Mouse (Mus musculus): Measurements from ENCODE around the gene Faf1. TPM values are rescaled to one million over a fixed set of nuclear protein-coding genes. Genes with fewer than 3 reads are reported as not detected.

Gene Faf1
- polyA plus RNA-seq, 1 experiment from 2014 or later: 27.4 TPM

- 73% methylated on average over 1 of the region's 1 CpGs for WGBS
- H3K4me1 ChIP-seq: 0 out of 2 replicates have a peak, but pooled peaks cover 3% of the 10 kb centered on the region
- no peak for DNase-seq (ENCODE audit: low spot score)
Observed at GRCm38 (mm10) chr4:109815592-109815991, 139.2 kb downstream of the Faf1 start.

GRCm38 (mm10) chr4:109819455-109819854, 143.1 kb downstream of the Faf1 start:
- no peaks in the 10 kb centered on the region for H3K27me3 ChIP-seq (replicated peaks; ENCODE audit: low read depth, poor library complexity, severe bottlenecking)
- H3K27ac ChIP-seq (replicated peaks): no peak overlapping the region
- DNase-seq (ENCODE audit: low spot score): no peak
- no peaks in the 10 kb centered on the region for H3K9me3 ChIP-seq
- H3K4me1 ChIP-seq: 0 out of 2 replicates have a peak, but pooled peaks cover 3% of the 10 kb centered on the region
- H3K4me3 ChIP-seq: no peak overlapping the region
- no peaks in the 10 kb centered on the region for H3K36me3 ChIP-seq (replicated peaks)

More at GRCm38 (mm10) chr4:109815592-109815991, 139.2 kb downstream of the Faf1 start:
- Histone ChIP-seq H3K9me3 (no peaks in the 10 kb centered on the region), H3K27me3 (replicated peaks; ENCODE audit: low read depth, poor library complexity, severe bottlenecking) (no peaks in the 10 kb centered on the region), H3K4me3 (no peak overlapping the region), H3K27ac (replicated peaks) (no peak overlapping the region), H3K36me3 (replicated peaks) (no peaks in the 10 kb centered on the region)

- Histone ChIP-seq H3K36me3 (replicated peaks) (peaks cover 13% of the 10 kb centered on the region), H3K27me3 (replicated peaks; ENCODE audit: low read depth, poor library complexity, severe bottlenecking) (no peaks in the 10 kb centered on the region), H3K27ac (replicated peaks) (no peak overlapping the region), H3K4me3 (no peak overlapping the region), H3K9me3 (no peaks in the 10 kb centered on the region), H3K4me1 (no peaks in the 10 kb centered on the region)
- DNase-seq (ENCODE audit: low spot score): no peak
- 94% methylated on average over 3 of the region's 3 CpGs for WGBS
Observed at GRCm38 (mm10) chr4:109829800-109830199, 153.4 kb downstream of the Faf1 start.

GRCm38 (mm10) chr4:109857851-109858250, 181.5 kb downstream of the Faf1 start:
- Histone ChIP-seq H3K36me3 (replicated peaks) (peaks cover 5% of the 10 kb centered on the region), H3K4me1 (peaks cover 21% of the 10 kb centered on the region), H3K9me3 (no peaks in the 10 kb centered on the region), H3K27me3 (replicated peaks; ENCODE audit: low read depth, poor library complexity, severe bottlenecking) (no peaks in the 10 kb centered on the region; the same call in 1 of the 2 replicates), H3K27ac (replicated peaks) (no peak overlapping the region), H3K4me3 (no peak overlapping the region)
- 83% methylated on average over 3 of the region's 3 CpGs for WGBS
- no peak for DNase-seq (ENCODE audit: low spot score)

GRCm38 (mm10) chr4:109858571-109859392, 182.4 kb downstream of the Faf1 start:
- no peaks in the 10 kb centered on the region for H3K9me3 ChIP-seq
- H3K4me1 ChIP-seq: peaks cover 21% of the 10 kb centered on the region
- peaks cover 5% of the 10 kb centered on the region for H3K36me3 ChIP-seq (replicated peaks)
- no peak overlapping the region for H3K27ac ChIP-seq (replicated peaks)
- DNase-seq (ENCODE audit: low spot score): no peak
- no peak overlapping the region for H3K4me3 ChIP-seq
- 40% methylated on average over 8 of the region's 8 CpGs for WGBS
- H3K27me3 ChIP-seq (replicated peaks; ENCODE audit: low read depth, poor library complexity, severe bottlenecking): no peaks in the 10 kb centered on the region; the same call in 1 of the 2 replicates

- Histone ChIP-seq H3K27ac (replicated peaks) (no peak overlapping the region), H3K4me1 (peaks cover 21% of the 10 kb centered on the region), H3K36me3 (replicated peaks) (peaks cover 5% of the 10 kb centered on the region), H3K4me3 (no peak overlapping the region), H3K9me3 (no peaks in the 10 kb centered on the region), H3K27me3 (replicated peaks; ENCODE audit: low read depth, poor library complexity, severe bottlenecking) (no peaks in the 10 kb centered on the region; the same call in 1 of the 2 replicates)
- 50% methylated on average over 7 of the region's 7 CpGs for WGBS
- DNase-seq (ENCODE audit: low spot score): no peak
Observed at GRCm38 (mm10) chr4:109859401-109859800, 183.0 kb downstream of the Faf1 start.

- H3K4me3 ChIP-seq: no peak overlapping the region
- H3K27ac ChIP-seq (replicated peaks): no peak overlapping the region
- H3K36me3 ChIP-seq (replicated peaks): peaks cover 7% of the 10 kb centered on the region
- H3K27me3 ChIP-seq (replicated peaks; ENCODE audit: low read depth, poor library complexity, severe bottlenecking): no peaks in the 10 kb centered on the region; the same call in 1 of the 2 replicates
- no peak for DNase-seq (ENCODE audit: low spot score)
- peaks cover 21% of the 10 kb centered on the region for H3K4me1 ChIP-seq
- 61% methylated on average over 2 of the region's 2 CpGs for WGBS
- H3K9me3 ChIP-seq: no peaks in the 10 kb centered on the region
Observed at GRCm38 (mm10) chr4:109860256-109860655, 183.9 kb downstream of the Faf1 start.

- Histone ChIP-seq H3K4me3 (no peak overlapping the region), H3K27ac (replicated peaks) (no peak overlapping the region), H3K4me1 (peaks cover 21% of the 10 kb centered on the region), H3K36me3 (replicated peaks) (0 out of 2 replicates have a peak, but pooled peaks cover 3% of the 10 kb centered on the region), H3K9me3 (no peaks in the 10 kb centered on the region), H3K27me3 (replicated peaks; ENCODE audit: low read depth, poor library complexity, severe bottlenecking) (no peaks in the 10 kb centered on the region)
- WGBS: 78% methylated on average over 4 of the region's 4 CpGs
- DNase-seq (ENCODE audit: low spot score): no peak
Observed at GRCm38 (mm10) chr4:109862271-109862670, 185.9 kb downstream of the Faf1 start.

- no peak for DNase-seq (ENCODE audit: low spot score)
- Histone ChIP-seq H3K27me3 (replicated peaks; ENCODE audit: low read depth, poor library complexity, severe bottlenecking) (no peaks in the 10 kb centered on the region), H3K27ac (replicated peaks) (no peak overlapping the region), H3K4me3 (no peak overlapping the region), H3K36me3 (replicated peaks) (0 out of 2 replicates have a peak, but pooled peaks cover 3% of the 10 kb centered on the region), H3K4me1 (peaks cover 21% of the 10 kb centered on the region), H3K9me3 (no peaks in the 10 kb centered on the region)
- WGBS: 70% methylated on average over 3 of the region's 3 CpGs
Observed at GRCm38 (mm10) chr4:109863021-109863420, 186.6 kb downstream of the Faf1 start.

GRCm38 (mm10) chr4:109868897-109869484, 192.6 kb downstream of the Faf1 start:
- H3K9me3 ChIP-seq: no peaks in the 10 kb centered on the region
- 31% methylated on average over 3 of the region's 3 CpGs for WGBS
- H3K27ac ChIP-seq (replicated peaks): no peak overlapping the region
- peaks cover 11% of the 10 kb centered on the region for H3K4me1 ChIP-seq
- H3K4me3 ChIP-seq: no peak overlapping the region
- no peaks in the 10 kb centered on the region for H3K27me3 ChIP-seq (replicated peaks; ENCODE audit: low read depth, poor library complexity, severe bottlenecking)
- peaks cover 7% of the 10 kb centered on the region for H3K36me3 ChIP-seq (replicated peaks)
- no peak for DNase-seq (ENCODE audit: low spot score)

- H3K36me3 ChIP-seq (replicated peaks): peaks cover 3% of the 10 kb centered on the region; the same call in 1 of the 2 replicates
- H3K4me1 ChIP-seq: peaks cover 13% of the 10 kb centered on the region
- no peaks in the 10 kb centered on the region for H3K9me3 ChIP-seq
- no peak overlapping the region for H3K4me3 ChIP-seq
- WGBS: 35% methylated on average over 4 of the region's 4 CpGs
- H3K27ac ChIP-seq (replicated peaks): no peak overlapping the region
- no peaks in the 10 kb centered on the region for H3K27me3 ChIP-seq (replicated peaks; ENCODE audit: low read depth, poor library complexity, severe bottlenecking)
- DNase-seq (ENCODE audit: low spot score): peak; percentile 30
Observed at GRCm38 (mm10) chr4:109884333-109884732, 207.9 kb downstream of the Faf1 start.

GRCm38 (mm10) chr4:109887856-109888357, 211.5 kb downstream of the Faf1 start:
- no peak overlapping the region for H3K27ac ChIP-seq (replicated peaks)
- H3K4me1 ChIP-seq: peaks cover 13% of the 10 kb centered on the region
- H3K9me3 ChIP-seq: no peaks in the 10 kb centered on the region
- no peaks in the 10 kb centered on the region for H3K27me3 ChIP-seq (replicated peaks; ENCODE audit: low read depth, poor library complexity, severe bottlenecking)
- H3K36me3 ChIP-seq (replicated peaks): peaks cover 17% of the 10 kb centered on the region
- no peak overlapping the region for H3K4me3 ChIP-seq
- DNase-seq (ENCODE audit: low spot score): no peak
- WGBS: 81% methylated on average over 6 of the region's 6 CpGs
